Mouse (Mus musculus): ENCODE measurements around the gene Ogfod1.

GRCm38 (mm10) chr8:94033601-94034000, 3.4 kb upstream of the Ogfod1 start:
- TF ChIP-seq CTCF (IDR thresholded peaks at IDR 0.05; ENCODE audit: low read depth, low read length), result no peak
- no peak for TF ChIP-seq POLR2A (IDR thresholded peaks at IDR 0.05; ENCODE audit: extremely low read depth, insufficient read depth, low read length)
